Mouse (Mus musculus) v-Abl transformed pro-B cells (cell line): Measurements from ENCODE around the gene Trak2.
"Not testable (repeated sequence)": the region's sequence is repeated elsewhere in the genome, so short reads cannot be mapped to it uniquely, and the experiment has no call there.

ENCODE experiments used
- in situ Hi-C, 2 experiments: fragments of 400-800 bp; cut with MboI; formaldehyde crosslinking; loops; one replicate each; pipeline ENCODE4 v1.15.1; 2025; ENCODE audit not compliant: unreplicated experiment in 2 of 2

Trak2 gene

GRCm38 (mm10) chr1:58973366-58974221 lies at the start of gene Trak2, which contains the start of gene Stradb:
Gene Trak2 (minus strand): TSS chr1:58973430.
Gene Stradb (plus strand): TSS chr1:58973522.
- in situ Hi-C loops: no loop called here

DNA sequence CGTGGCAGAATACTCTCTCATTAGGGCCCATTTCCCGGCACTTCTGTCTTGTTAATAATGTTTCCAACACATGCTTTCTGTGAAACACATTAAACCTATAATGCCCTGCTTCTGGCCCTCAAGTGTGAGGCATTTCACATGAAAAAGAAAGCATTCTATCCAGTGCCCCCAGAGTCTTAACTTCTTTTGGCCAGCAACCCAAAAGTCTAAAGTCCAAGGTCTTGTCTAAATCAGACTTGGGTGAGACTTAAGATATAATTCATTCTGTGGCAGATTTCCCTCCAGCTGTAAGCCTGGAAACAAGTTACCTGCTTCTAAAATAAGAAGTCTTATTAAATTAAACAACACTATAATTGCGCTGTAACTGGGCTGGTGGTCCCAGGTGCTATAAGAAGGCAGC lies 48.3 kb upstream of the Trak2 start:
- in situ Hi-C loops: loop anchor here in 1 of 2 experiments (25.0 kb wide), 1 partner anchor 216 kb away; the partner anchor contains the start of gene Als2

DNA sequence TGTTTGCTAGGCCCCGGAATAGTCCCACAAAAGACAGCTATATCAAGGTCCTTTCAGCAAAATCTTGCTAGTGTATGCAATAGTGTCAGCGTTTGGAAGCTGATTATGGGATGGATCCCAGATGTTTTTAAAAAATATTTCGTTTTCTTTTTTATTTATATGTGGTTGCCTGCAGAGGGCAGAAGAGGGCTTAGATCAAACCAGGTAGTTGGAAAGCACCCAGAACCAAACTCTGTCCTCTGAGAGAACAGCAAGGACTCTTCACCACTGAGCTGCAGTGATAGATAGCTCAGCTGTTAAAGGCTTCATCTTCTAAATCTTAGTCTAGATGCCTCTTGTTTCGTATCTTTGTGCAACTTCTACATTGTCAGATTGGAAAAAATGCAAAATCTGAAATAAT lies 36.0 kb upstream of the Trak2 start:
- in situ Hi-C loops: loop anchor here (5.0 to 25.0 kb wide), 5 partner anchors 133 to 616 kb away; partner anchors contain the start of gene Als2 (in 2 of the 2)

- in situ Hi-C loops: loop anchor here in 1 of 2 experiments (5.0 kb wide), 2 partner anchors 93 to 233 kb away; no protein-coding TSS in a partner anchor
Measured at GRCm38 (mm10) chr1:58995313-58995712, 22.1 kb upstream of the Trak2 start.

DNA sequence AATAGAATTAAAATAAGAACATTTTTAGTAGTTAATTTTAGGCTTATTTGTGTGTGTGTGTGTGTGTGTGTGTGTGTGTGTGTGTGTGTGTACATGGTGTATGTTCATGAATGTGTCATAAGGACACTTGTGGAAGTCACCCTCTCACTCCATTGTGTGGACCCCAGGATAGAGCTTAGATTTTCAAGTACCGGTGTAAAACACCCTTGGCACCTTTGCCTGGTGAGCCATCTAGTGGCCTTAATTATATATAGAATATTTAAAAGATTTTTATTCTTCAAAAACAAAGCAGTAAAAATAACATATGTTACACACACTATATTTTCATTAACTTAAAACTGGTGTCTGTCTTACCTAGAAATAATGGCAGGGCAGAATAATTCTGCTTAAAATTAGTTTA lies 20.5 kb upstream of the Trak2 start:
- in situ Hi-C loops: loop anchor here (5.0 kb wide), 2 partner anchors 71 to 221 kb away; no protein-coding TSS in a partner anchor

- in situ Hi-C loops: loop anchor here (5.0 kb wide), 2 partner anchors 71 to 221 kb away; no protein-coding TSS in a partner anchor
Measured at GRCm38 (mm10) chr1:58993144-58993543, 19.9 kb upstream of the Trak2 start.

DNA sequence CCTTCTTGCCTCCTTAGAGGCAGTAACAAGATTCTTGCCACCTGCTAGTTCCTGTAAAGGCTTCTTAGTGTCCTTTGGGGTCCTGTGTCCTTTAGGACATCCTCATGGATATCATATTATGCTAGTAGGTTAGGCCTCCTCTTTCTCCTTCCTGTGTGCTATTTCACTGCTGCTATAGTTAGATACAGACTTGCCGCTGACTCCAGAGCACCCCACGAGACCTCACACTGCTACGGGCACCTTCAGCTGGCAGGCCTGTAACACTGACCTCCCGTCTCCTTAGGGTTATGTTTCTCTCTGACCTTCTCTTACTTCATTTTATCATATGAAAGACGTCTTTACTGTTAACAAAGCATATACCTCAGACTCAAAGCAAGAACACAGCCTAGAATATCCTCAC lies 11.4 kb upstream of the Trak2 start:
- in situ Hi-C loops: no loop called here

DNA sequence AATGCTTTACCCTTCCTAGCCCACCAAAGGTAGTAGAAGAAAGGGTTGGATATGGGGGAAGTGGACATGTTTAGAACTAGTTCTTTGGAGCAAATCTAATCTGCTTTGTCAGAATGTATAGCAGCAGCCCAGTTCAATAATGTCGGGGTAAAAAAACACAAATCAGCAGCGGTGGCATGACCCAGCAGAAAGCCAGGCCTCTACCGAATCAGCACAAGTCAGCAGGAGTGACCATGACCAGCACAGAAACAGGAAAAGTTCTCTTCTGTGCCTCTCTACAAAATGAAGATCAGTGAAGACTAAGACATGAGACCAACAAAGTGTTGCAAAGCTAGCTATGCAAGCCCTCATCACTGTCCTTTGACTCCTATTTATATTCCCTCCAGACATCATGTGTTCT lies 9.0 kb upstream of the Trak2 start:
- in situ Hi-C loops: no loop called here

- in situ Hi-C loops: no loop called here
Measured at GRCm38 (mm10) chr1:58972851-58973365, 322 bp downstream of the Trak2 start.

- in situ Hi-C loops: no loop called here
Measured at GRCm38 (mm10) chr1:58971097-58971496, 2.1 kb downstream of the Trak2 start.

DNA sequence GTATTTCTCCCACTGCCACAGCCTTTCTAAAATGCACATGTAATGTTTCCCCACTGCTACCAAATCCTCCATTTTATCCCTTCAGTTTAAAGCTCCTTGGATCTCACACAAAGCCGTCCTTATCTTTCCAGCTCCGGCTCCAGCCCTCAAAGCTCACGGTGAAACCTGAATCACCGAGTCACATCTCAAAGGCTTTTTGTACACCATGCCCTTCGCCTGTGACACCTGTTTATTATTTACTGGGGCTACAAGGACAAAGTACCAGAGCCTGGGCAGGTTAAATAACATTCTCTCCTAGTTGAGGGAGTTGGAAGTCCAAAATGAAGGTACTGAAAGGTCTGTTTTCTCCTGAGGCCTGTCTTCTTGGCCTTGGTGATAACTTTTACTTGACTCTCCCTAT lies 3.2 kb downstream of the Trak2 start:
- in situ Hi-C loops: no loop called here

DNA sequence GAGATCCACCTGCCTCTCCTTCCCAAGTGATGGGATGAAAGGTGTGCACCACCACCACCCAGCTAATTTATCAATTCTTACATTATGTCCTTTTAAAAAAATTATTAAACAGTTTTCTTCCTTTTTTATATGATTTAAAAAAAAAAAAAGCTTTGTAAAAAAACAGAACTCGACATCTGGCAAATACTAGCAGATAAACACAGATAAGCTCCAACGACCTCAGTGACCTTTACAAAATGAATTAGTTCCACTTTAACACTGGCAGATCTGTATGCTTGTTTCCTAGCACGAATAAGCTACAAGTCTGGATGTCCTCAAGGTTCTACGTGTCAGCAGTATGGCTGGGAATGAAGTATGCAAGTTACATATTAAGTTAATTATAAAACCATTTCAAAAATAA lies 5.7 kb downstream of the Trak2 start:
- in situ Hi-C loops: no loop called here

DNA sequence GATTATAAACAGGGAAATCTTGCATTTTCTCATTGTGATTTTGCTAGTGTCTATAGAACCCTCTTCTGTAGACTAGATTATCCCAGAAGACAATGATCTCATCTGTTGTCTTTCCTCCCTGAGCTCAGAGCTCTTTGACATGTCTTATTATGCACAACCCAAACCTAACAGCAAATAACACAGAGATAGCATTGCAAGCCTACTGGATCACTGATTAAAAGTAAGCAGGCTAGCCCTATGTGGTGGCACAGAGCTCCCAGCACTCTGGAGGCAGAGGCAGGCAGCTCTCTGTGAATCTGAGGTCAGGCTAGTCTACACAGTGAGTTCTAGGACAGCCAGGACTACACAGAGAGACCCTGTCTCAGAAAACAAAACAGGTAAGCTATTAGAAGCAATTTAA lies 10.4 kb downstream of the Trak2 start:
- in situ Hi-C loops: no loop called here

GRCm38 (mm10) chr1:58962418-58962817 lies 10.8 kb downstream of the Trak2 start:
- in situ Hi-C loops: no loop called here

- in situ Hi-C loops: no loop called here
Measured at GRCm38 (mm10) chr1:58961152-58961893, 11.9 kb downstream of the Trak2 start.

- in situ Hi-C loops: no loop called here
Measured at GRCm38 (mm10) chr1:58959682-58960081, 13.5 kb downstream of the Trak2 start.

- in situ Hi-C loops: not testable (repeated sequence)
Measured at GRCm38 (mm10) chr1:58958789-58959526, 14.3 kb downstream of the Trak2 start.

GRCm38 (mm10) chr1:58957931-58958330 lies 15.3 kb downstream of the Trak2 start:
- in situ Hi-C loops: no loop called here

DNA sequence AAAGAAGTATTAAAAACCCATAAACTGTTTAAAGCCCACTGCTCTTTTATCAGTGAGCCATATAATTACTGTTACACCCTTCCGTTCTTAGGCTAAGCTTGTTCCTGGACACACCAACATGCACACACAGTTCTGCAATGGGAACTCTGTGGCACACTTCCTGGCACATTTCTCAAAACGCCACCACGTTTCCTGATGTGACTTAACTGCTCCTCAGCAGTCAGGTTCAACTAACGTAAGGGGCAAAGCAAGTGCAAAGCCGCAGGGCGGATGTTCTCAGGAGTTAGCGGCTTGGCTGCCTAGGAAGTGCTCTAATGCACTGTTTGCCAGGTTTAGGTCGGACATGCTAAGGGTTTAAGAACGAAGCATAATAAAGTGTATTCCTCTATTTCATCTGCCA lies 17.0 kb downstream of the Trak2 start:
- in situ Hi-C loops: no loop called here

DNA sequence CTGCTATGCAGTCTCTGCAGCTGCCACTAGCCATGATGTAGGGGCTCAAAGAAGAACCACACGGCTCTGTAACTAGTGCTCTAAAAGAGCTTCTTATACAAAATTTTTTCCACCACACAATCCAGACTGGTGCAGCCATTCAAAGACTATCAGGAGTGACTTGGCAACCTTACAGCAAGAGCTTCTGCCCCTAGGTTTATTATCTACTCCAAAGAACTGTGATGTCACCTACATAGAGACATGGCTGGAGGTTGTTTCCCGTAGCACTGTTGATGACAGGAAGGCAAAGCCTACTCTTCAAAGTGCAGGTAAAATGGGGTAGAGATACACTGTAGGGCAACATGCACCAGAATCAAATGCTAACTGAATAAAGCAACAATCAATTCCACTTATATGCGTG lies 17.5 kb downstream of the Trak2 start:
- in situ Hi-C loops: no loop called here
